Mouse (Mus musculus) E14TG2a.4 (cell line): ENCODE results near the gene Gorasp2.
A peak's percentile ranks its signal among the peaks of the same experiment; 100 is the strongest.

Source experiments
- H3K27me3 ChIP-seq: 2 replicates; pipeline ENCODE4 v1.6.1; 2014; ENCODE audit warnings: low read length, control low read depth; ENCODE audit not compliant: insufficient read depth
- H3K36me3 ChIP-seq: 2 replicates; pipeline ENCODE4 v1.6.1; 2014; ENCODE audit warnings: low read length, control low read depth; ENCODE audit not compliant: insufficient read depth
- H3K4me1 ChIP-seq: replicated peaks from 2 replicates; pipeline ENCODE4 v1.6.1; 2014; ENCODE audit warnings: low read depth, low read length, control low read depth
- H3K4me3 ChIP-seq: replicated peaks from 2 replicates; pipeline ENCODE4 v1.5.1; 2014; ENCODE audit warnings: mild to moderate bottlenecking, low read length
- H3K9me3 ChIP-seq: 2 replicates; pipeline ENCODE4 v1.6.1; 2014; ENCODE audit warnings: low read length, control low read depth
- CTCF ChIP-seq: conservative IDR thresholded peaks from 2 replicates; pipeline ENCODE4 v1.5.1; 2014; ENCODE audit warnings: low read length
- NANOG ChIP-seq: IDR thresholded peaks from 2 replicates; pipeline ENCODE4 v1.6.1; 2014; ENCODE audit warnings: borderline replicate concordance, low read length, mixed read lengths
- POU5F1 ChIP-seq: IDR thresholded peaks from 2 replicates; pipeline ENCODE4 v1.6.1; 2014; ENCODE audit warnings: low read length, borderline replicate concordance

Gene Gorasp2

GRCm38 (mm10) chr2:70701571-70701970, 40.2 kb downstream of the Gorasp2 start:
- Histone ChIP-seq H3K4me1 (peaks cover 26% of the 10 kb centered on the region), H3K27me3 (peaks cover 12% of the 10 kb centered on the region), H3K4me3 (no peak overlapping the region), H3K36me3 (no peaks in the 10 kb centered on the region), H3K9me3 (peaks cover 8% of the 10 kb centered on the region)
- TF ChIP-seq NANOG (no peak), CTCF (no peak), POU5F1 (no peak)

DNA sequence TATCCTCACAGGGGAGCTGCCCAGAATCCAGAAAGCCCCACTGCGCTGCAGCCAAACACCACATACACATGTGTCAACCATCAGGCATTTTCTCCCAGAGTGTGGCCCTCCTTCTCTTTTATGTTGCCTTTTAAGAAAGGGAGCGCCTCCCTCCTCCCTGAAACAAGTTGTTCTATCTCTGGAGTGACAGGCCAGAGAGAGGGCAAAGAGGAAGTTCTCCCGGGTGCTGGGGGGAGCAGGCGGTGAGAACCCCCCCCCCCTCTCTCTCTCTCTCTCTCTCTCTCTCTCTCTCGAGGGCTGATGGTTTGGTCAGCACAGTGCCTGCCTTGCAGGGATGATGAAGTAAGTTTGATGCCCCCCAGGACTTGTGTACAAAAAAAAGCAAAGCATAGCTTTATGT, 41.0 kb downstream of the Gorasp2 start:
- Histone ChIP-seq H3K4me1 (peaks cover 26% of the 10 kb centered on the region), H3K4me3 (no peak overlapping the region), H3K36me3 (no peaks in the 10 kb centered on the region), H3K9me3 (peaks cover 8% of the 10 kb centered on the region), H3K27me3 (peaks cover 12% of the 10 kb centered on the region)
- TF ChIP-seq NANOG (no peak), CTCF (no peak), POU5F1 (no peak)

- peak overlapping the region; percentile 43; the same call in 1 of the 2 replicates for H3K4me3 ChIP-seq
- TF ChIP-seq CTCF (no peak), POU5F1 (no peak), NANOG (no peak)
Observed at GRCm38 (mm10) chr2:70708986-70709730, 47.8 kb downstream of the Gorasp2 start.

GRCm38 (mm10) chr2:70710236-70710635, 48.9 kb downstream of the Gorasp2 start:
- Histone ChIP-seq H3K27me3 (peaks cover 1% of the 10 kb centered on the region; the same call in 1 of the 2 replicates), H3K4me3 (no peak overlapping the region), H3K36me3 (peaks cover 51% of the 10 kb centered on the region), H3K4me1 (peaks cover 31% of the 10 kb centered on the region), H3K9me3 (no peaks in the 10 kb centered on the region)
- TF ChIP-seq POU5F1 (no peak), CTCF (no peak), NANOG (no peak)

More at GRCm38 (mm10) chr2:70708986-70709730, 47.8 kb downstream of the Gorasp2 start:
- peaks cover 40% of the 10 kb centered on the region for H3K36me3 ChIP-seq
- H3K9me3 ChIP-seq, result no peaks in the 10 kb centered on the region
- H3K27me3 ChIP-seq, result peaks cover 5% of the 10 kb centered on the region; the same call in 1 of the 2 replicates
- peaks cover 38% of the 10 kb centered on the region for H3K4me1 ChIP-seq

DNA sequence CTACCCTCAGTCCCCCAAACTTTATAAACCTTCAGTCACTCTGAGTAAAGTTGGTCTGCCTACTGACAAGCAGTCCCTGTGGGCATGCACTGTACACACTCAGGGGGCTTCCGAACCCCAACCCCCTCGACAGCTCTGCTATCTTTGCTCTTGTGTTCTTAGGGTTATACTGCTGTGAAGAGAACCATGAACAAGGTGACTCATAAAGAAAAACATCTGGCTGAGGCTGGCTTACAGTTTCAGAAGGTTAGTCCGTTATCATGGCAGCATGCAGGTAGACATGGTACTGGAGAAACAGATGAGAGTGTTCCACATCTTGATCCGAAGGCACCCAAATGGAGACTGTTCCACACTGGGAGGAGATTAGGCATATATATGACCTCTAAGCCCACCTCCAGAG, 49.5 kb downstream of the Gorasp2 start:
- Histone ChIP-seq H3K36me3 (peaks cover 58% of the 10 kb centered on the region), H3K27me3 (no peaks in the 10 kb centered on the region), H3K4me1 (peaks cover 29% of the 10 kb centered on the region), H3K4me3 (no peak overlapping the region), H3K9me3 (no peaks in the 10 kb centered on the region)
- no peak for TF ChIP-seq POU5F1

GRCm38 (mm10) chr2:70723610-70724243, 62.4 kb downstream of the Gorasp2 start:
- Histone ChIP-seq H3K27me3 (no peaks in the 10 kb centered on the region), H3K4me1 (no peaks in the 10 kb centered on the region), H3K4me3 (no peak overlapping the region), H3K36me3 (peaks cover 85% of the 10 kb centered on the region), H3K9me3 (no peaks in the 10 kb centered on the region)
- TF ChIP-seq NANOG (no peak), POU5F1 (no peak), CTCF (no peak)

DNA sequence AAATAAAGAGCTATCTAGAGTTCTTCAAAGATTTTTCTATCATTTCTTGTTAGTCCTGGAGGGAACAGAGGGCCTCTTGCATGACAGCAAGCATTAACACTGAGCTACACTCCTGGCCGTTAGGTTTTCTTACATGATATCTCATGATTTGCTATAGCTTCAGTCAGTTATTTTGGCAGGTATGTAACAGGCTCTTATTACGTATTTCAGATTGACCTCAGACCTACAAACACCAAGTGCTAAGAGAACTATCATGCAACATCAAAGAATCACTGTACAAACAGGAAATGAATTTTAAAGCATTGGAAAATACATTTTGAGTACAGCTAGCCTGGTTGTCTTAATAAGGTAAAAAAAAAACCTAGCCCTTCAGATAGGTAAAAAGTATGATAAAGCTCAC, 65.7 kb downstream of the Gorasp2 start:
- Histone ChIP-seq H3K27me3 (no peaks in the 10 kb centered on the region), H3K36me3 (peaks cover 85% of the 10 kb centered on the region), H3K9me3 (no peaks in the 10 kb centered on the region), H3K4me3 (no peak overlapping the region), H3K4me1 (no peaks in the 10 kb centered on the region)
- no peak for TF ChIP-seq CTCF
- TF ChIP-seq NANOG, result no peak
- TF ChIP-seq POU5F1, result no peak

DNA sequence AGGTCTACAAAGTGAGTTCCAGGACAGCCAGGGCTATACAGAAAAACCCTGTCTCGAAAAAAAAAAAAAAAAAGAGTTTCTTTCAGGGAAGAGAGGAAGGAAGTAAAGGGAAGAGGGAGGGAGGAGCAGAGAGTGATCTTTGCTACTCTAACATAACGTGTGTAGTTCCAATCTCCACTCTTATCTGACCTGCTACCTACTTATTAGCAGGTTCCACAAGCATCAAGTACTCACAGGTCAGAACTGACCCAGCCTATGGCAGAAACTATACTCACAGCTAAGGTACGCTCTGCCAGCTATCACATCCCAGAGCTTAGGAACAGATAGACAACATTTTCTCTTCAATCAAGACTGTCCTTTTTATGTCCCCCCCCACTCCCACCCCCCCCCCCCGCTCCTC, 74.2 kb downstream of the Gorasp2 start:
- TF ChIP-seq CTCF, result no peak
- TF ChIP-seq NANOG, result no peak
- TF ChIP-seq POU5F1, result no peak
- no peaks in the 10 kb centered on the region for H3K27me3 ChIP-seq
- no peaks in the 10 kb centered on the region for H3K9me3 ChIP-seq
- no peaks in the 10 kb centered on the region for H3K4me1 ChIP-seq
- H3K4me3 ChIP-seq, result no peak overlapping the region
- peaks cover 91% of the 10 kb centered on the region for H3K36me3 ChIP-seq
